Mouse (Mus musculus) erythroblast, embryonic 14.5 days (primary cell): ENCODE measurements around the gene Nup214.

Experiments
- GATA1 ChIP-seq: IDR thresholded peaks from 2 replicates; pipeline ENCODE4 v1.6.1; 2012; ENCODE audit warnings: low read length, inconsistent platforms, mixed read lengths
- TAL1 ChIP-seq: IDR thresholded peaks from 3 replicates; pipeline ENCODE4 v1.6.1; 2012; ENCODE audit warnings: low read length, inconsistent platforms, mixed read lengths

- no peak for TF ChIP-seq GATA1
- TF ChIP-seq TAL1: no peak
Measured at GRCm38 (mm10) chr2:31943011-31943410, 31.2 kb upstream of the Nup214 start.
